Mouse (Mus musculus): ENCODE results near the gene Wscd2.

GRCm38 (mm10) chr5:113629248-113629647 is 139.1 kb downstream of the Wscd2 start:
- TF ChIP-seq CTCF (IDR thresholded peaks at IDR 0.05; ENCODE audit: low read depth, low read length): no peak
- TF ChIP-seq GATA1 (IDR thresholded peaks at IDR 0.05; ENCODE audit: borderline replicate concordance, low read length): no peak
